Mouse (Mus musculus) cortical plate, adult 2 months (tissue): ENCODE measurements at regions not wholly inside any gene's neighbourhood (a gene's known extent, or its start where the extent isn't known, plus 50 kb on each side); places are given as distances from the start of the nearest gene placed in this dataset.

ENCODE experiments used
- H3K27ac ChIP-seq: fragments of 200-500 bp; 2 replicates; pipeline ENCODE4 v1.5.1; 2012; ENCODE audit warnings: low read length, control low read depth, inconsistent platforms; ENCODE audit not compliant: insufficient read depth
- H3K4me1 ChIP-seq: fragments of 200-500 bp; 2 replicates; pipeline ENCODE4 v1.6.1; 2011; ENCODE audit warnings: low read length; ENCODE audit not compliant: control insufficient read depth, insufficient read depth
- H3K4me3 ChIP-seq: fragments of 200-500 bp; 2 replicates; pipeline ENCODE4 v1.5.1; 2011; ENCODE audit warnings: mild to moderate bottlenecking, low read length, control low read depth; ENCODE audit not compliant: insufficient read depth
- CTCF ChIP-seq: fragments of 200-500 bp; IDR thresholded peaks from 2 replicates; pipeline ENCODE4 v1.5.1; 2011; ENCODE audit warnings: mild to moderate bottlenecking, control low read depth, low read length; ENCODE audit not compliant: insufficient read depth; ENCODE audit errors: extremely low read depth
- POLR2A ChIP-seq: fragments of 200-500 bp; IDR thresholded peaks from 2 replicates; pipeline ENCODE4 v1.6.1; 2011; ENCODE audit warnings: mild to moderate bottlenecking, low read length, control low read depth; ENCODE audit not compliant: insufficient read depth; ENCODE audit errors: extremely low read depth

DNA sequence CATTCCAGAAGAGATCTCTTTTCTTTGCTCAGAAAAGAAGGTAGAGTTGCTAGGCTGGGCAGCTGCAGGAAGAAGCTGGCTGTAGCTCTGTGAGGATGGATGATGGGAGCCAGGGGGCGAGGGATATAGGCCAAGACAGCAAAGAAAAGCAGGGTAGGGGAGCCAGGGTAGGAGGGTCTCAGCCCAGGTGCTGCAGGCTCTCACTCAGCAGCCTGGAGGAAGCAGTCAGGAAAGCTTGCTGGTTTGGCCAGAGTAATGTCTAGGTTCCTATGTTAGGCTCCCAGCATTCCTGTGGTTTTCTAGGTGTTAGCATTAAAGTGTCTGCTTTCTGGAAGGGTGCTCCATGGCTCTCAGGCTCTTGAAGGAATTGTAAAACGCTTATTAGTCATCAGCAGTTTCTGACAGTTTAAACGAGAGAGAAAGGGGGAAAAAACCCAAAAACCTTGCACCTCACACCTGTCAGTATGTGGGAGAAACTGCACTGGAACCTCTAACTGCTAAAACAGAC lies 82.5 kb upstream of the Chd2 start:
- no peak overlapping the region for H3K4me3 ChIP-seq
- no peak overlapping the region for H3K27ac ChIP-seq
- H3K4me1 ChIP-seq = no peaks in the 10 kb centered on the region
- TF ChIP-seq CTCF (no peak), POLR2A (no peak)

GRCm38 (mm10) chr7:73622468-73622867 lies 80.8 kb upstream of the Chd2 start:
- TF ChIP-seq POLR2A (no peak), CTCF (no peak)
- no peak overlapping the region for H3K27ac ChIP-seq
- no peak overlapping the region for H3K4me3 ChIP-seq
- H3K4me1 ChIP-seq = no peaks in the 10 kb centered on the region

DNA sequence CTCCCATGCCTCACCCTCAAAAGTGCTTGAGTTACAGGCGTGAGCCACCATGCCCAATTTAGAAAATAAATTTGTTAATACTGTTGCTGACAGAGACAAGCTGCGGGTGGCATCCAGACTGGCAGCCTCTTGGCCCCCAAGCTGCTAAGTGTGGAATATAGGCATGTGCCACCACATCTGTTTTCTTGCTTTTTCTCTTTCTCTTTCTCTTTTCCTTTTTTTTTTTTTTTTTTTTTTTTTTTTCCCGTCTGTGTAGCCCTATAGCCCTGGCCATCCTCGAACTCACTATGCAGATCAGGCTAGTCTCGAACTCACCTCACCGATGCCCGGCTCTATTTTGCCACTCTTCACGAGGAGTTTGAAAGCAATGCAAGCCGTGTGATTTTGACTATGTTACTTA lies 78.7 kb upstream of the Chd2 start:
- no peak overlapping the region for H3K4me3 ChIP-seq
- peaks cover 5% of the 10 kb centered on the region; the same call in 1 of the 2 replicates for H3K4me1 ChIP-seq
- H3K27ac ChIP-seq = no peak overlapping the region
- TF ChIP-seq POLR2A (no peak), CTCF (no peak)

GRCm38 (mm10) chr7:73618758-73619416 lies 77.3 kb upstream of the Chd2 start:
- TF ChIP-seq CTCF (no peak), POLR2A (no peak)
- Histone ChIP-seq H3K4me1 (peaks cover 8% of the 10 kb centered on the region), H3K4me3 (peak overlapping the region; percentile 58), H3K27ac (peak overlapping the region; percentile 92)

GRCm38 (mm10) chr7:73617910-73618757 lies 76.5 kb upstream of the Chd2 start:
- Histone ChIP-seq H3K27ac (peak overlapping the region; percentile 99), H3K4me1 (peaks cover 8% of the 10 kb centered on the region), H3K4me3 (peak overlapping the region; percentile 58)
- TF ChIP-seq POLR2A = peak; percentile 91
- TF ChIP-seq CTCF = peak; percentile 59

DNA sequence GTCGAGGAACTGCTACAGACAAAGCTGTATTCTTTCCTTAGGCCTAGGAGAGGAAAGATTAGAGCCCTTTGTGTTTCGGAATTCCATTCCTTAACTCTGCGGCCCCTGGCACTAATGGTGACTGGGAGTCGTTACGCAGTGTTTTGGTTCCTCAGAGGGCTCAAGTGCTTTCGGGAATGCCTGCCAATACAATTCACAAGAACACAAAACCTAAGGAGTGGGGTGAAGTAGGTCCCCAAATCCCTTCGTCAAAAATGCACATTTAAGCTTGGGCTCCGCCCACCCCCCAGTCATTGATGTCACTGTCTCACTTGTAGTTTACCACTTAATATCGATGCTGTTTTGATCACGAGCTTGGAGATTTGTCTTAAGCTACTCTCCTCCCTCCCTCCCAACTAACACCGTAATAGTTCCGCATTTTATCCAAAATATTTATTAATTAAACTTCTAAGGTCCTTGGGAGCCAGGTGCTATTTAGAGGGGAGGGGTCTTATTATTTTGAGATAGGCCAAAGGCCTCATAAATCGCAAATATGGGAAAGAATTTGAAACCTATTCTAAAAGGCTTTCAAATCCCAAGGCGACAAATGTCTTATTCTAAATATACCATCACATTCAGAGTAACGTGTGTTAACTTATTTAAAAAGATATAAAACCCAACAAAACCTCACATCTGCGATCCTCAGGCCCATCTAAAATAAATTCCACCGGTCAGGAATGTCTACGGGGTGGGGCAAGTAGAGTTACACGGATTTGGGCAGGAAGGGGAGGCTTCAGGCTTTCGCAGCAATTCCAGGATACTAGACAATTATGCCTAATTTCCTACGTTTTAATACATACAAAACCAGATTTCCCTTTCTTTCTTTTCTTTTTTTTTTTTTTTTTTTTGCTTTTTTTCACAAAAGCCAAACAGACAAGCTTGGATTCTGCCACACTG lies 75.6 kb upstream of the Chd2 start:
- Histone ChIP-seq H3K27ac (peak overlapping the region; percentile 99), H3K4me3 (peak overlapping the region; percentile 58), H3K4me1 (peaks cover 8% of the 10 kb centered on the region)
- 0 out of 2 replicates have a peak, but pooled peaks have one; percentile 15 for TF ChIP-seq POLR2A
- no peak for TF ChIP-seq CTCF

- Histone ChIP-seq H3K27ac (peak overlapping the region; percentile 39; the same call in 1 of the 2 replicates), H3K4me1 (peaks cover 8% of the 10 kb centered on the region), H3K4me3 (no peak overlapping the region)
- TF ChIP-seq CTCF (no peak), POLR2A (no peak)
Observed at GRCm38 (mm10) chr7:73616015-73616414, 74.4 kb upstream of the Chd2 start.

GRCm38 (mm10) chr7:73614840-73615555 lies 73.4 kb upstream of the Chd2 start:
- Histone ChIP-seq H3K4me1 (peaks cover 8% of the 10 kb centered on the region), H3K27ac (peak overlapping the region; percentile 91), H3K4me3 (no peak overlapping the region)
- TF ChIP-seq POLR2A (no peak), CTCF (no peak)
